Mouse (Mus musculus) midbrain, embryonic 15.5 days (tissue): ENCODE data around the gene Kctd8. TPM values are rescaled to one million over a fixed set of nuclear protein-coding genes. Genes with fewer than 3 reads are reported as not detected.

Source experiments
- ATAC-seq: fragments of 200-750 bp; cut with Nextera tagmentation; replicated peaks from 2 replicates; pipeline ENCODE4 v1.8.0; 2017; ENCODE audit warnings: moderate TSS enrichment
- H3K27ac ChIP-seq: fragments of 300-500 bp; sonication (generic); 2 replicates; pipeline ENCODE4 v1.5.1; 2015; ENCODE audit warnings: mild to moderate bottlenecking, inconsistent platforms
- H3K27me3 ChIP-seq: fragments of 300-500 bp; sonication (generic); replicated peaks from 2 replicates; pipeline ENCODE4 v1.6.1; 2015; ENCODE audit warnings: inconsistent platforms
- H3K36me3 ChIP-seq: fragments of 300-500 bp; sonication (generic); replicated peaks from 2 replicates; pipeline ENCODE4 v1.6.1; 2015; ENCODE audit warnings: inconsistent platforms
- H3K4me1 ChIP-seq: fragments of 300-500 bp; sonication (generic); 2 replicates; pipeline ENCODE4 v1.6.1; 2015; ENCODE audit warnings: inconsistent platforms
- H3K4me2 ChIP-seq: fragments of 300-500 bp; sonication (generic); 2 replicates; pipeline ENCODE4 v1.6.1; 2015; ENCODE audit warnings: inconsistent platforms, mild to moderate bottlenecking, moderate library complexity
- H3K4me3 ChIP-seq: fragments of 300-500 bp; sonication (generic); 2 replicates; pipeline ENCODE4 v1.5.1; 2015; ENCODE audit warnings: mild to moderate bottlenecking, inconsistent platforms
- H3K9ac ChIP-seq: fragments of 300-500 bp; sonication (generic); 2 replicates; pipeline ENCODE4 v1.6.1; 2015; ENCODE audit warnings: mild to moderate bottlenecking, inconsistent platforms
- H3K9me3 ChIP-seq: fragments of 300-500 bp; sonication (generic); 2 replicates; pipeline ENCODE4 v1.6.1; 2016; ENCODE audit warnings: inconsistent platforms
- WGBS: fragments of 180-500 bp; shearing (Covaris S2); methylation state at CpG from one replicate; pipeline ENCODE4 v1.1.7; 2015; ENCODE audit warnings: mixed read lengths; 5-methylcytosine and 5-hydroxymethylcytosine counted together
- microRNA-seq: library from miRNA; unstranded; fragments of <30 nt; microRNA quantifications from one replicate; pipeline ENCODE4, GENCODE M21; 2016
- polyA plus RNA-seq: library from polyadenylated mRNA; unstranded; fragments of >200 nt; fragmentation: Nextera tagmentation; extraction: Ambion mirVana; gene quantifications from 2 replicates; pipeline ENCODE4 v1.2.1, GENCODE M21; 2015

Kctd8 gene
- polyA plus RNA-seq, 1 experiment from 2014 or later: 19.3 TPM

DNA sequence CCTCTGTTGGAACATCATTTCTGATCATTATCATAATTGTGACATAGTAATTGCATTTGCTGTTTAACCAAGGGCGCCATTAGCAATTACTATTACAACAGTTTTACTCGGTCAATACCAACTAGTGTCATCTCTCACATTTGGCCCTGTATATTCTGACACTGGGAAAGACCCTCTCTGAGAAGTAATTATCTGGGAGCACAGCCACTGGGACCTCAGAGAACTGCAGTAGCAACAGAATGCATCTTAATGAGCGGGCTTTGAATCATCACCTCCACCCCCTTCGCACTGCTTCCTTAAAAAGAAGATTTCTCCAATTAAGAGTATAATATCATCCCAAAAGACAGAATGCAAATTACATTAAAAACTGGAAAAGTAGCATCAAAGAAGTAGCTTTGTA, 200.4 kb downstream of the Kctd8 start:
- no peaks in the 10 kb centered on the region for H3K27me3 ChIP-seq
- no peaks in the 10 kb centered on the region for H3K36me3 ChIP-seq
- H3K9ac ChIP-seq: no peak overlapping the region
- no peaks in the 10 kb centered on the region for H3K9me3 ChIP-seq
- H3K27ac ChIP-seq: no peak overlapping the region
- H3K4me3 ChIP-seq: no peak overlapping the region
- WGBS: 75% methylated on average over 4 of the region's 4 CpGs
- H3K4me2 ChIP-seq: no peak overlapping the region
- ATAC-seq: peak; percentile 69; the same call in 1 of the 2 replicates
- no peaks in the 10 kb centered on the region for H3K4me1 ChIP-seq

DNA sequence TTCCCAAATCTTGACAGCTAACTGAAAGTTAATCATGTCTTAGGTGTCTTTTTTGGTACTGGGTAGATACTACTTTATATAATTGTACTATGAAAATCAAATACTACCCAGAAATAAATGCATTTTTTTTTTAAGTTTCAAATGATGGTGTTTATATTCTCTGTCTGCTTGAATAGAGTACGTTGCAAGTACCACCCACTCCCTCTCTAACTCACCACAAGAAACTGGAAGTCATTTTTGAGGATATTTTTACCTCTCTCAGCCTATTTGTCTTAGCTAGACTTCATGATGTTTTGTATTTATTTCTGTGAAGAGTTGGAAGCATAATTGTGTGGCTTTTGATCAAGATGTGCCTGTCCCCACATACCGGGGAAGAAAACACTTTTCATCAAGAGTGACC, 232.8 kb downstream of the Kctd8 start:
- no peak overlapping the region for H3K4me3 ChIP-seq
- no peak overlapping the region for H3K9ac ChIP-seq
- H3K36me3 ChIP-seq: no peaks in the 10 kb centered on the region
- ATAC-seq: no peak
- H3K9me3 ChIP-seq: no peaks in the 10 kb centered on the region
- H3K27ac ChIP-seq: no peak overlapping the region
- H3K4me2 ChIP-seq: no peak overlapping the region
- H3K27me3 ChIP-seq: no peaks in the 10 kb centered on the region
- 78% methylated on average over 2 of the region's 2 CpGs for WGBS
- no peaks in the 10 kb centered on the region for H3K4me1 ChIP-seq

DNA sequence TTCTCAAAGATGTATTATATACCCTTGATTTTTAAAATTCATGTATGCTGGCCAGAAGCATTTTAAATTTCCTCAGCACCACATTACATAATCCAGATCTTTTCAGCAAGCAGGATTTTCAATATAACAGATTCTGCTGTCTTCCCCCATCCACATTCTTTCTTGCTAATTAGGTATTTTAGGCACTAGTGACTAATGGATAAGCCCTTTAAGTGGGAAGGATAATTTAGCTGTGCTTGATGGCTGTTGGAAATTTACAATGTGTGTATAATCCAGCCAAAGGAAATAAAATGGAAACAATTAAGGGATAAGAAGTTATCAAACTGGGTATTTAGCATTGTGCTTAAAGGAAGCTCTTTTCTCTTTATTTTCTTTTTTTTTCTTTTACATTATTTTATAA, 252.6 kb downstream of the Kctd8 start:
- no peaks in the 10 kb centered on the region for H3K4me1 ChIP-seq
- no peak for ATAC-seq

More for the DNA sequence above, 252.6 kb downstream of the Kctd8 start:
- Histone ChIP-seq H3K27me3 (no peaks in the 10 kb centered on the region), H3K4me2 (no peak overlapping the region), H3K9ac (no peak overlapping the region), H3K9me3 (no peaks in the 10 kb centered on the region), H3K36me3 (no peaks in the 10 kb centered on the region), H3K27ac (no peak overlapping the region), H3K4me3 (no peak overlapping the region)

Small RNAs within 50 kb of the gene (microRNA-seq; reads per million reads assigned to microRNA genes)
- gene Gm24368: not detected

Other genes starting within 250 kb of the Kctd8 start
- gene Yipf7, start 201.0 kb upstream of the Kctd8 start, polyA plus RNA-seq: not detected in 2 replicates
- gene Guf1, start 215.2 kb upstream of the Kctd8 start, polyA plus RNA-seq: 51.9 and 54.7 TPM in 2 replicates